Mouse (Mus musculus) hindbrain, embryonic 13.5 days (tissue): ENCODE results near the gene Krt87. TPM values are rescaled to one million over a fixed set of nuclear protein-coding genes. Genes with fewer than 3 reads are reported as not detected.

Experiments
- ATAC-seq: fragments of 200-750 bp; cut with Nextera tagmentation; 2 replicates; pipeline ENCODE4 v1.8.0; 2017; ENCODE audit warnings: moderate TSS enrichment; ENCODE audit not compliant: low FRiP score
- H3K27ac ChIP-seq: fragments of 300-500 bp; sonication (generic); 2 replicates; pipeline ENCODE4 v1.5.1; 2015; ENCODE audit warnings: inconsistent platforms, mild to moderate bottlenecking, moderate library complexity
- H3K27me3 ChIP-seq: fragments of 300-500 bp; sonication (generic); 2 replicates; pipeline ENCODE4 v1.6.1; 2015; ENCODE audit warnings: mild to moderate bottlenecking, inconsistent platforms
- H3K36me3 ChIP-seq: fragments of 300-500 bp; sonication (generic); 2 replicates; pipeline ENCODE4 v1.6.1; 2015; ENCODE audit warnings: mild to moderate bottlenecking, inconsistent platforms
- H3K4me1 ChIP-seq: fragments of 300-500 bp; sonication (generic); replicated peaks from 2 replicates; pipeline ENCODE4 v1.6.1; 2015; ENCODE audit warnings: inconsistent platforms
- H3K4me2 ChIP-seq: fragments of 300-500 bp; sonication (generic); 2 replicates; pipeline ENCODE4 v1.6.1; 2015; ENCODE audit warnings: inconsistent platforms, mild to moderate bottlenecking, moderate library complexity
- H3K4me3 ChIP-seq: fragments of 300-500 bp; sonication (generic); 2 replicates; pipeline ENCODE4 v1.5.1; 2015; ENCODE audit warnings: mild to moderate bottlenecking, inconsistent platforms
- H3K9ac ChIP-seq: fragments of 300-500 bp; sonication (generic); 2 replicates; pipeline ENCODE4 v1.6.1; 2015; ENCODE audit warnings: mild to moderate bottlenecking, inconsistent platforms
- H3K9me3 ChIP-seq: fragments of 300-500 bp; sonication (generic); 2 replicates; pipeline ENCODE4 v1.6.1; 2016; ENCODE audit warnings: inconsistent platforms
- WGBS: fragments of 180-500 bp; shearing (Covaris S2); methylation state at CpG from one replicate; pipeline ENCODE4 v1.1.7; 2015; 5-methylcytosine and 5-hydroxymethylcytosine counted together
- polyA plus RNA-seq: library from polyadenylated mRNA; unstranded; fragments of >200 nt; fragmentation: Nextera tagmentation; extraction: Ambion mirVana; gene quantifications from 2 replicates; pipeline ENCODE4 v1.2.1, GENCODE M21; 2015

The Krt87 gene
- polyA plus RNA-seq, 1 experiment from 2014 or later: 0.23 TPM

GRCm38 (mm10) chr15:101413916-101414635 is 24.5 kb downstream of the Krt87 start:
- no peak overlapping the region for H3K27ac ChIP-seq
- H3K36me3 ChIP-seq: no peaks in the 10 kb centered on the region
- 0 out of 2 replicates have a peak, but pooled peaks cover 4% of the 10 kb centered on the region for H3K4me1 ChIP-seq
- peaks cover 35% of the 10 kb centered on the region for H3K27me3 ChIP-seq
- H3K9ac ChIP-seq: no peak overlapping the region
- no peak for ATAC-seq
- no peak overlapping the region for H3K4me2 ChIP-seq
- H3K9me3 ChIP-seq: no peaks in the 10 kb centered on the region
- 54% methylated on average over 7 of the region's 7 CpGs for WGBS
- H3K4me3 ChIP-seq: no peak overlapping the region

DNA sequence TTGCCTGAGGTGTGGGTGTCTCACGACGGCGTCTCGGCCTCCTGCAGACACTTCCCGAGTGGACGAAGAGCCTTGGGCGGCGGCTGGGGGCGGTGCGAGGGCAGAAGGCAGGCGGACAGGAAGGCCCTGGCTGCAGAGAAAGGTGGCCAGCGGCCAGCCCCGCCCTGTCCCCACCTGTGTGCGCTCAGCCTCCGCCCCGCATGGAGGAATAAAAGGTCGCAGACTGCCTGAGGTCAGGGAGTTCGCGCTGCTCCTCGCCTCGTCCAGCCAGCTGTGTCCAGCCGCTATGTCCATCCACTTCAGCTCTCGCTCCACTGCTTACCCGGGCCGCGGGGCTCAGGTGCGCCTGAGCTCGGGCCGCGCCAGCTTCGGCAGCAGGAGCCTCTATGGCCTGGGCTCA is 26.4 kb downstream of the Krt87 start:
- WGBS: 32% methylated on average over 31 of the region's 31 CpGs
- Histone ChIP-seq H3K4me1 (0 out of 2 replicates have a peak, but pooled peaks cover 4% of the 10 kb centered on the region), H3K27me3 (peaks cover 35% of the 10 kb centered on the region), H3K27ac (no peak overlapping the region), H3K4me3 (no peak overlapping the region), H3K9me3 (no peaks in the 10 kb centered on the region), H3K36me3 (no peaks in the 10 kb centered on the region), H3K9ac (peak overlapping the region; percentile 9; the same call in 1 of the 2 replicates), H3K4me2 (no peak overlapping the region)
- no peak for ATAC-seq

GRCm38 (mm10) chr15:101410775-101411174 is 27.8 kb downstream of the Krt87 start, which contains the start of gene Krt7:
Gene Krt7 (plus strand): TSS chr15:101411043.
- peaks cover 35% of the 10 kb centered on the region for H3K27me3 ChIP-seq
- H3K4me2 ChIP-seq: no peak within 1 kb of the TSS
- 56% methylated on average over 2 of the region's 2 CpGs for WGBS
- H3K9ac ChIP-seq: no peak within 1 kb of the TSS
- no peak for ATAC-seq
- no peaks in the 10 kb centered on the region for H3K36me3 ChIP-seq
- H3K9me3 ChIP-seq: no peaks in the 10 kb centered on the region
- 0 out of 2 replicates have a peak, but pooled peaks cover 4% of the 10 kb centered on the region for H3K4me1 ChIP-seq
- H3K4me3 ChIP-seq: no peak within 1 kb of the TSS
- no peak within 1 kb of the TSS for H3K27ac ChIP-seq

GRCm38 (mm10) chr15:101398269-101398668 is 40.3 kb downstream of the Krt87 start:
- Histone ChIP-seq H3K4me1 (no peaks in the 10 kb centered on the region), H3K36me3 (no peaks in the 10 kb centered on the region), H3K27ac (no peak overlapping the region), H3K27me3 (no peaks in the 10 kb centered on the region; the same call in 1 of the 2 replicates), H3K4me2 (no peak overlapping the region), H3K9ac (no peak overlapping the region), H3K4me3 (no peak overlapping the region), H3K9me3 (no peaks in the 10 kb centered on the region)
- 91% methylated on average over 8 of the region's 8 CpGs for WGBS
- no peak for ATAC-seq

DNA sequence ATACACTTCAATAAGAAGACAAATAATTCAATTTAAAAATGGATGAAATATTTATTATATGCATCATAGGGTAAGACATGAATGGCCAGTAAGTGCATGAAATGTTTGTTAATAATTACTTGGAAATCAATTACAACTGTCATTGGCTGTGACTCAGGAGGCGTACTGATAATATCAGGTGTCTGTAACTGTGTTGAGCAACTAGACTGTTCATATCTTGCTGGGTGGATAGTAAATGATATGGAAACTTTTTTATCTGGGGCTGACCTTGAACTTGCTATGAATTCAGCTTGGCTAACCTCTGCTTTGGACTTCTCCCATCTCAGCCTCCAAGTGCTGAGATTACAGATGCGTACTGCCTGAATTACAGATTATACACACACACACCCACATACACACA is 40.9 kb downstream of the Krt87 start:
- H3K27ac ChIP-seq: no peak overlapping the region
- H3K4me3 ChIP-seq: no peak overlapping the region
- no peaks in the 10 kb centered on the region for H3K36me3 ChIP-seq
- no peaks in the 10 kb centered on the region for H3K4me1 ChIP-seq
- WGBS: 91% methylated on average over 2 of the region's 2 CpGs
- no peaks in the 10 kb centered on the region; the same call in 1 of the 2 replicates for H3K27me3 ChIP-seq
- no peak overlapping the region for H3K4me2 ChIP-seq
- no peaks in the 10 kb centered on the region for H3K9me3 ChIP-seq
- no peak overlapping the region for H3K9ac ChIP-seq
- ATAC-seq: no peak

DNA sequence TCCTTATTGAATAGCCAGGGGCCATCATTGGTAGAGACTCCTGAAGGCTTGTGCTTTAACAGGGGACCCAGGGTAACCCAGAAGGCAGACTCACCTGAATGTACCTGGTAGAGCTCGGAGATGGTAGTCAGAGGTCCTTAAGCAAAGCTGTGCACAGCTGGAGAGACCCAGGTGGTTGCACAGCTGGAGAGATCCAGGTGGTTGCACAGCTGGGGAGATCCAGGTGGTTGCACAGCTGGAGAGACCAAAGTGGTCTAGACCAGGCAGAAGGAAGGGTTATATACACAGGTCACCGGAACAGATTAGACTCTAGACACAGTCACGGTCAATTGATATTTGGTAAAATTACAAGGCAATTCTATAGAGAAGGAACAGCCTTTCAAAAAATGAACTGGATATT is 41.7 kb downstream of the Krt87 start:
- Histone ChIP-seq H3K9me3 (no peaks in the 10 kb centered on the region), H3K27ac (no peak overlapping the region), H3K36me3 (no peaks in the 10 kb centered on the region), H3K4me1 (no peaks in the 10 kb centered on the region), H3K27me3 (no peaks in the 10 kb centered on the region; the same call in 1 of the 2 replicates), H3K9ac (no peak overlapping the region), H3K4me2 (no peak overlapping the region), H3K4me3 (no peak overlapping the region)
- ATAC-seq: no peak
- WGBS: 73% methylated on average over 3 of the region's 3 CpGs

GRCm38 (mm10) chr15:101396466-101396865 is 42.1 kb downstream of the Krt87 start:
- no peak overlapping the region for H3K9ac ChIP-seq
- no peaks in the 10 kb centered on the region for H3K36me3 ChIP-seq
- H3K4me3 ChIP-seq: no peak overlapping the region
- H3K27me3 ChIP-seq: no peaks in the 10 kb centered on the region; the same call in 1 of the 2 replicates
- H3K4me1 ChIP-seq: no peaks in the 10 kb centered on the region
- H3K9me3 ChIP-seq: no peaks in the 10 kb centered on the region
- no peak for ATAC-seq
- 72% methylated on average over 7 of the region's 7 CpGs for WGBS
- H3K27ac ChIP-seq: no peak overlapping the region
- H3K4me2 ChIP-seq: no peak overlapping the region

DNA sequence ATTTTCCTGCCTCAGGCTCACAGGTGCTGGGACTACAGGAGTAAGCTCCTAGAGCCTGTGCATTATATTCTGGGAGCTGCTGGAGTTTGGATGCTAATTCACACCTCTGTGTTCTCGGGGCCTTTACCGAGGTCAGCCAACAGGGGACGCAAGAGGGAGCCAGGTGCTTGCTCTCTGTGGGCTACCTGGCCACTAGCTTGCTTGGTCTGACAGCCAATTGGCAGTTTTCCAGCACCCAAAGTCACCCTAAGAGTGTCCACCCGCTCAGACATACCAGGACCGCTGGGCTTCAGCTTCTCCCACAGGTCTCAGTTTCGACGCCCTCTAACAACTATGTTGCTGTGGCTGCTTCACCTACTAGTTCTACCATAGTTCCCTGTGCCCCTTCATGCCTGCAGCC is 43.7 kb downstream of the Krt87 start:
- H3K27ac ChIP-seq: no peak overlapping the region
- WGBS: 66% methylated on average over 7 of the region's 7 CpGs
- H3K27me3 ChIP-seq: no peaks in the 10 kb centered on the region; the same call in 1 of the 2 replicates
- H3K36me3 ChIP-seq: no peaks in the 10 kb centered on the region
- H3K4me2 ChIP-seq: no peak overlapping the region
- H3K4me1 ChIP-seq: no peaks in the 10 kb centered on the region
- H3K4me3 ChIP-seq: no peak overlapping the region
- no peak overlapping the region for H3K9ac ChIP-seq
- no peak for ATAC-seq
- no peaks in the 10 kb centered on the region for H3K9me3 ChIP-seq

DNA sequence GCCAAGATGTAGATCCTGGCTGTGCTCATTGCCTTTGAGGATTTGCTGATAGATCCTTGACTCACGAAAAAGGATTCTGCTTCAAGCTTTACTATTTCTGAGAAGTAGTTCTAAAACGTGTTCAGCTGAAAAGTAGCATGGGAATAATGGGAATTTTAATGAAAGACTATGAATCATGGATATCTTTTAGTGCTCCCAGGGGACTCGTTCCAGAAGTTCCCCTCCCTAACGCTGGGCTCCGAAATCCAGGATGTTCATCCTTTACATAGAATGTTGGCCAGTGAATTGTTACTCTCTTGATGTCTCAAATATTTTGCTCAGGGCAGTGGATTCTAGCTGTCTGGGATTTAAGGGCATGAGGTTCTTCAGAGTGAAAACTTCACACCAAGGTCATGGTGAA is 46.4 kb downstream of the Krt87 start:
- Histone ChIP-seq H3K36me3 (no peaks in the 10 kb centered on the region), H3K9me3 (no peaks in the 10 kb centered on the region)
- 88% methylated on average over 5 of the region's 5 CpGs for WGBS

DNA sequence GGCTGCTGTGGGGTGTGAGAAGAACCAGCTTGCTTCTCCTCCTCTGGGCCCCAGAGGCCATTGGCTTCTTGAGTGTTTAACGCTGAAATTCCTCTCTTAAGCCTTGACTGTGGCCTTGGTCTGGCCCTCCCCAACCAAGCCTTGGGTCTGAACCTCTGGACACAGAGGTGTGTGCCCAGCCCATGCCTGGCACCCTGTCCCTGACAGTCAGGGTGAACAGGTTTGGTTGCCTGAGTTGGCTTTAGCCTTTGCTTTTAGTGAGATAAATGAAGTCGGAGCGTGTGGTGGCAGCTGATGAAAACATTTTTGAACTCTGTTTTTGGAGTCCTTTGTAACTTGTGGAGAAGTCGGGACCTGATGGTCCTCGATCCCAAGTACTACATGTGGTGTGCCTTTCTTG is 48.4 kb downstream of the Krt87 start:
- Histone ChIP-seq H3K9ac (no peak overlapping the region), H3K4me1 (no peaks in the 10 kb centered on the region), H3K4me2 (no peak overlapping the region), H3K9me3 (no peaks in the 10 kb centered on the region), H3K4me3 (no peak overlapping the region), H3K36me3 (no peaks in the 10 kb centered on the region), H3K27me3 (no peaks in the 10 kb centered on the region; the same call in 1 of the 2 replicates), H3K27ac (no peak overlapping the region)
- 94% methylated on average over 5 of the region's 5 CpGs for WGBS
- no peak for ATAC-seq

More for the DNA sequence above, 46.4 kb downstream of the Krt87 start:
- Histone ChIP-seq H3K4me2 (no peak overlapping the region), H3K27ac (no peak overlapping the region), H3K9ac (no peak overlapping the region), H3K4me3 (no peak overlapping the region), H3K4me1 (no peaks in the 10 kb centered on the region), H3K27me3 (no peaks in the 10 kb centered on the region; the same call in 1 of the 2 replicates)
- ATAC-seq: no peak

- no peak overlapping the region for H3K4me3 ChIP-seq
- no peak overlapping the region for H3K9ac ChIP-seq
- 75% methylated on average over 5 of the region's 5 CpGs for WGBS
- ATAC-seq: no peak
- no peaks in the 10 kb centered on the region for H3K9me3 ChIP-seq
- H3K27me3 ChIP-seq: no peaks in the 10 kb centered on the region
- no peak overlapping the region for H3K27ac ChIP-seq
- H3K4me2 ChIP-seq: no peak overlapping the region
- no peaks in the 10 kb centered on the region for H3K4me1 ChIP-seq
- H3K36me3 ChIP-seq: no peaks in the 10 kb centered on the region
These were observed 50.5 kb downstream of the Krt87 start for GRCm38 (mm10) chr15:101388034-101388541.

DNA sequence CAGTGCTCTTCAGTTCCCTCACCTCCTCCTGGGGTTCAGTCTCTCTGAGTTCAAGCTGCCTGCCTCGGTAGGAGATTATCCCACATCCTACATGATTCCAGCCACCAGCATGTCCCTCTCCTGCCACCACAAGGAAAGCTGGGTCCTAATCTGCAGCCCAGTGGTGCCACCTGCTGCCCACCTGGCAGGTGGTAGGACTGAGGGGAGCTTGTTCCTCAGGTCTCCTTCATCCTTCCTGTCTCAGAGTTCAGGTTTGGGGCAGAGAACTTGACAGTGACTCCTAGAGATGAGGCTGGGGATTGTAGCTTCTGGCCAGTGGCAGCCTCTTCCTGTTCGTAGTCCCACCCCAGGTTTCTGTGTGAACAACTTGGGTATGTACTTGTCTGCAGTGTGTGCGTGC is 51.4 kb downstream of the Krt87 start:
- 61% methylated on average over 3 of the region's 3 CpGs for WGBS
- ATAC-seq: no peak
- Histone ChIP-seq H3K36me3 (no peaks in the 10 kb centered on the region), H3K4me1 (no peaks in the 10 kb centered on the region), H3K4me3 (no peak overlapping the region), H3K9me3 (no peaks in the 10 kb centered on the region), H3K27ac (no peak overlapping the region), H3K4me2 (no peak overlapping the region), H3K27me3 (no peaks in the 10 kb centered on the region), H3K9ac (no peak overlapping the region)

DNA sequence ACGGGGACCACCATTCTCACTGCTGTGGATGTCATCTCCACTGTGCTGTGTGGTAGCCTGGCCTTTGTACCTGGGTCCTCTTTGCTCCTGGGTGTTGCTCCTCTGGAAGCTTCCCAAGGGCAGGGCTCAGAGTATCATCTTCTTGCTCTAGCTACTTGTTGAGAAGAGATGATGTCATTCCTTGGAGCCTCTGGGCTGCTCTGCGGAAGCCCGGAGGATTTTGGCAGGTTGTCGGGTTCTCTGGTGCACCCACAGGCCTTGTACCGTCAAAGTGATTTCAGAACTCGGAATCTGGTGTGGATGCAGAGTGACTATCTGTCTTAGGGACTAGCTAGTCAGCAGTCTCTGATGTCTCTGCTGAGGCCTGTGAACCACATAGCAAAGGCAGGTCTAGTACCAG is 53.5 kb downstream of the Krt87 start:
- ATAC-seq: no peak
- H3K36me3 ChIP-seq: no peaks in the 10 kb centered on the region
- H3K4me3 ChIP-seq: no peak overlapping the region
- 95% methylated on average over 6 of the region's 6 CpGs for WGBS
- H3K27ac ChIP-seq: no peak overlapping the region
- H3K9ac ChIP-seq: no peak overlapping the region
- H3K4me1 ChIP-seq: no peaks in the 10 kb centered on the region
- no peaks in the 10 kb centered on the region for H3K9me3 ChIP-seq
- no peak overlapping the region for H3K4me2 ChIP-seq
- H3K27me3 ChIP-seq: no peaks in the 10 kb centered on the region
